Mouse (Mus musculus) urinary bladder, adult 18-20 months (tissue): ENCODE data around the gene Zmym2.
A peak's percentile ranks its signal among the peaks of the same experiment; 100 is the strongest.
"Not testable (repeated sequence)": the region's sequence is repeated elsewhere in the genome, so short reads cannot be mapped to it uniquely, and the experiment has no call there.

Source experiments
- DNase-seq, 2 experiments: peaks; one replicate each; pipeline ENCODE4 v3.0.0; 2022; ENCODE audit warnings: low spot score in 2 of 2, mixed read lengths in 2 of 2

Gene Zmym2

GRCm38 (mm10) chr14:56886594-56887513 is at the start of gene Zmym2:
Gene Zmym2 (plus strand): TSS chr14:56886653.
- DNase-seq, result peak; percentile 59 to 85

GRCm38 (mm10) chr14:56844033-56844432 is 42.4 kb upstream of the Zmym2 start:
- DNase-seq, result no peak

- DNase-seq, result no peak
Measured at GRCm38 (mm10) chr14:56844507-56844906, 41.9 kb upstream of the Zmym2 start.

- no peak for DNase-seq
Measured at GRCm38 (mm10) chr14:56848322-56848721, 38.1 kb upstream of the Zmym2 start.

GRCm38 (mm10) chr14:56849681-56850080 is 36.8 kb upstream of the Zmym2 start:
- DNase-seq, result no peak

GRCm38 (mm10) chr14:56864041-56864440 is 22.4 kb upstream of the Zmym2 start:
- no peak for DNase-seq

GRCm38 (mm10) chr14:56864641-56865040 is 21.8 kb upstream of the Zmym2 start:
- no peak for DNase-seq

- DNase-seq, result not testable (repeated sequence)
Measured at GRCm38 (mm10) chr14:56865112-56865511, 21.3 kb upstream of the Zmym2 start.

GRCm38 (mm10) chr14:56873525-56873924 is 12.9 kb upstream of the Zmym2 start:
- DNase-seq, result no peak

- no peak for DNase-seq
Measured at GRCm38 (mm10) chr14:56875586-56876159, 10.8 kb upstream of the Zmym2 start.

GRCm38 (mm10) chr14:56881271-56881670 is 5.2 kb upstream of the Zmym2 start:
- DNase-seq, result no peak

- DNase-seq, result no peak
Measured at GRCm38 (mm10) chr14:56883431-56883830, 3.0 kb upstream of the Zmym2 start.

- peak; percentile 71 to 84 for DNase-seq
Measured at GRCm38 (mm10) chr14:56885308-56885771, 1.1 kb upstream of the Zmym2 start.

GRCm38 (mm10) chr14:56885986-56886593 is 363 bp upstream of the Zmym2 start:
- peak; percentile 75 to 92 for DNase-seq

GRCm38 (mm10) chr14:56887514-56887880 is 1.0 kb downstream of the Zmym2 start:
- no peak for DNase-seq

GRCm38 (mm10) chr14:56887887-56888286 is 1.4 kb downstream of the Zmym2 start:
- DNase-seq, result peak; percentile 26 to 38

GRCm38 (mm10) chr14:56888416-56888815 is 2.0 kb downstream of the Zmym2 start:
- DNase-seq, result no peak

- no peak for DNase-seq
Measured at GRCm38 (mm10) chr14:56894417-56894816, 8.0 kb downstream of the Zmym2 start.

GRCm38 (mm10) chr14:56896521-56896920 is 10.1 kb downstream of the Zmym2 start:
- DNase-seq, result no peak

GRCm38 (mm10) chr14:56897475-56897874 is 11.0 kb downstream of the Zmym2 start:
- no peak for DNase-seq

- no peak for DNase-seq
Measured at GRCm38 (mm10) chr14:56899656-56900055, 13.2 kb downstream of the Zmym2 start.

- DNase-seq, result no peak
Measured at GRCm38 (mm10) chr14:56903039-56903438, 16.6 kb downstream of the Zmym2 start.

GRCm38 (mm10) chr14:56905696-56906095 is 19.2 kb downstream of the Zmym2 start:
- no peak for DNase-seq
